Mouse (Mus musculus) kidney, postnatal 10 days (tissue): ENCODE measurements around the gene Gcfc2.
A peak's percentile ranks its signal among the peaks of the same experiment; 100 is the strongest.

Experiments used
- DNase-seq: peaks from one replicate; pipeline ENCODE4 v3.0.0; 2021; ENCODE audit warnings: mixed read lengths

The Gcfc2 gene

DNA sequence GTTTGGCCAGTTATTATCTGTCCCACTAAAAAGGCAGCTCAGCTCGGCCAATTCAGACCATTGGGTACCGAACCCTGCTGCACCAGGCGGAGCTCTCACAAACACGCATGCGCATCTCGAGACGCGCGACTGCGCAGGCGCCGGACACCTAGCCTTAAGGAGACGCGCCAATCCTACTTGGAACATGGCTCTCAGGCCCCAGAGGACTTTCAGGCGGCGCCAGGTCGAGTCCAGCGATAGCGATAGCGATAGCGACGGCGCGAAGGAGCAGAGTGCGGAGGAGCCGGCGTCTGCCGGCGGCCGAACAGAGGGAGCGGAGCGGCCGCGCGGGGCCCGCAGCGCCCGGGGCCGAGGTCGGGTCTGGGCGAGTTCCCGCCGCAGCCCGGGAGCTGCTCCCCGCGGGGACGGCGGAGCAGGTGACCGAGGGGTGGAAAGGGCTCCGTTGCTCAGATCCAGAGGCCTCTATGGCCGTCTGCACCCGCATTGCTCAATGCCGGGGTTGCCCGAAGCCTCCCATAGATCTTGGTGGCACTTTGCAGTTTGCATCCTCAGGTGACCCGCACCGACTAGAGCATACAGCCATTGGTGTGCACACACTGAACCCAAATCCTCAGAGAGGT is at the start of gene Gcfc2:
Gene Gcfc2 (plus strand): TSS at position 147 of the 620 bp plus-strand sequence.
- DNase-seq: peak; percentile 97

DNA sequence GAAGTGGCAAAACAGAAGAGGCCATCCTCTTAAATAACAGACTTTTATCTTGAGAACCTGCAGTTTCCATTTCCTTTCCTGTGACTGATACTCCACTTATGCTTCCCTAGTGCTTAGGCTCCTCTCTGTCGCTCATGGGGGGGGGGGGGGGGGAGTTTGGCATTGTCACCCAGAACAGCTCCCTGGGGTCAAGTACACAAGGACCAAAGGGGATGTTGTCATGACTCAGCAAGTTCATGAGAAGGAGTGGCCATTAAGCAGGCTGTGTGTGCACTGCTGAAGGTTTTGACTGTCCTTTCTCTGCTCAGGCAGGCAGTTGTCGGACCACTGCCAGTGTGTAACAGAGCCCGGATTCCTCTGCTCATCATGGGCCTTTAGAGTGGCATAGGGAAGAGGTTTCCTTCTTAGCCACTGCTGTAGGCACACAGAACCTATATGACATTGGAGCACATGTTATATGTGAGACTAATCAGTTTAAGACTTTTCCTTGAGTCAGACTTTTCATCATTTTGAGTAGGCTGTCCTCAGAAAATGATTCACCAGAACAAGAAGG is 27.7 kb upstream of the Gcfc2 start:
- no peak for DNase-seq

DNA sequence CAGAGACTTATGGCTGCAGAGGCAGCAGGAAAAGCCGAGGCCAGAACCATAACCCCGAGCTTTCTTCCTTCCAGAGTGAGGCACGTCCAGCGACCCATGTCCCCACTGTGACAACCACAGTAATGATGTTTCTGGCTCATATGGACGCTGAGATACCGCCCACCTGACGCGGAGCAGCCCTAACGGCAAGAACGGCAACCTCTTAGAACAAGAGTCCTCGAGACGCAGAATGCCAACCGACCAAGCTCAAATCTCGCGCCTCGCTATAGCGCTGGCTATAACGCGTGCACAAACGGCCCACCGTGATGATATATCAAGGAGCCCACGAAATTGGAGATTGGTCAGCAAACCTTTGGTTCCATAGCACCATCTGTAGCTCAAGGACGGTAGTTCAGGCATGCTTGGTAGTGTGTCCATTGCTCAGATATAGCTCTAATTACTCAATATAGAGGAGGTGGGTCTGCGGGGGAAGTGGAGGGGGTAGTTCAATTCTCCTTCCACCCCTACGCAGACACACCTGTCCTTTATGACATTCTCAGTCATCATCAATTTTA is 13.1 kb upstream of the Gcfc2 start:
- no peak for DNase-seq

DNA sequence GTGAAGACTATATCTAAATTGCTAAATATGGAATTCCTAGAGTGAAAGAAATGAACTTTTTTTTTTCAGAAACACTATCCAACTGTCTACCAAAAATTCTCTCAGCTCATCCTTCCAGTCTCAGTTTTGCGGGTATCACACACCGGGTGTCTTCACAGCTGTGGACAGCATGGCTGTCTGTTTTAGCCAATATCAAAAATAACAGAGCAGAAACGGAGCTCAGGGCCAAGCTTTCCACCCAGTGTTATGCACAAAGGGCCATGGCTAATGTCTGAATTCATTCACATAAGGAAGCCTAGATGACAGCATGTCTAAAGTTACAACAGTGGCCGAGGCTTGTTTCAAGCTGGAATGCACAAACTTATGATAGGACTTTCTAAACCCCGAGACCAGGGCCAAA is 12.2 kb upstream of the Gcfc2 start:
- DNase-seq: no peak

DNA sequence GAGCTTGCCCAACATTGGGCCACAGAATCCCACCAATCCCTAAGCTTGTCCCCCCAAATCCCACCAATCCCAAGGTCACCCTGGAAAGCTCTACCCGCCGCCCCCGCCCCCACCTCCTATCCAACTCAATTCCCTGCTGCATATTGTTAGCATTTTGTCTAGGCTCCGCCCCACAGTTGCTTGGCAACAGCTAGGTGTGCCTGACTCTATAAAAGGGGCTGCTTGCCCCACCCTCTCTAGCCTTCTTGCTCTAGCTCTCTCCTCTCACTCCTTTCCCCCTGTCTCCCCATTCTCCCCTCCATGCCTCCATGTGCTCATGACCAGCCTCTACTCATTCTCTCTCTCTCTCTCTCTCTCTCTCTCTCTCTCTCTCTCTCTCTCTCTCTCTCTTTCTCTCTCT is 11.8 kb upstream of the Gcfc2 start:
- no peak for DNase-seq

DNA sequence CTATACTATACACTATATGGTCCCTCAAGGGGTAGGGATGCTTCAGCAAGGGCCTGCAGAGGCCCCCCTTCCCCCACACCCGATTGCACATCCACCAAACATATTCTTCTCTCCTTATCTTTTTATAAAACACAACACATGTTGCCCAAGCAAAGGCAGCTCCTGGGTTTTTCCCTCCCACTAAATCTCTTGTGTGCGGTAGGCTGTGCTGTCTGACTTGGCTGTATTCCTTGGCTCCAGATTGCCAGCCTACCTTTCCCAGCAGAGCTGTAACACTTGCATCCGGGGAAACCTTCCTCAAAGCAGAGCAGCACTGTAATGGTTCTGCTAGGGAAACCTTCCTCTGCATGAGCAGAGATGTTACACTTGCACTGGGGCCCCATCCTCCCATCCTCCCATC is 11.3 kb upstream of the Gcfc2 start:
- DNase-seq: no peak

DNA sequence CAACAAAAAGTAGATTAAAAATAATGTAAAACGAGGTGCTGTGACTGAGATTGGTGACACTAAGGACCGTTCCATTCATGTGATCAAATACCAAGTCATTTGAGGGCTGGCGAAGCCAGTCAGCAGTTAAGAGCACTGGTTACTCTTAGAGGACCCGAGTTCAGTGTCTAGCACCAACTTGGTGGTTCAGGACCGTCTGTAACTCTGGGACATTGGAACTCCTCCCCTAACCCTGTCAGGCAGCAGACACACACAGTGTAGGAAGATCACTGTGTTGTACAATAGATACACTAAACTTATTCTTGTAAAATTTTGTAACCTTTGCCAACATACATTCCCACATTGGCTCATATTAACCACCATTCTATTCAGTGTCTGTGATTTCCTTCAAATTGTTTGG is 835 bp downstream of the Gcfc2 start:
- DNase-seq: no peak

DNA sequence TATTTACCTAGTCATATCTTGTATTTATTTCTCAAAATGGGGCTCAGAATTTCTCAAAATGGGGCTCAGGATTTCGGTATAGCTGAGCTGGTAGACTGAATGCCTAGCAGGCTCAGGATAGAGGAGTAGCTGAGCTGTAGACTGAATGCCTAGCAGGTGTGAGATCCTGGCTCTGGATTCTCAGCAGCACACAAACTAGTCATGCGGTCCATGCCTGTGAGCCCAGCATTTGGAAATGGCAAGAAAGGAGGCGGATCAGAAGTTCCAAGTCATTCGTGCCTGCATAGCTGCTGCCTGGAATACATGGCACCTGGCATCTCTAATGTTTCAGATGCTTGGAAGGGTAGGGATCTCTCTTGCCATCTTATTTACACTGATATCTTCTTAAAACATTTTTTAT is 5.9 kb downstream of the Gcfc2 start:
- no peak for DNase-seq

DNA sequence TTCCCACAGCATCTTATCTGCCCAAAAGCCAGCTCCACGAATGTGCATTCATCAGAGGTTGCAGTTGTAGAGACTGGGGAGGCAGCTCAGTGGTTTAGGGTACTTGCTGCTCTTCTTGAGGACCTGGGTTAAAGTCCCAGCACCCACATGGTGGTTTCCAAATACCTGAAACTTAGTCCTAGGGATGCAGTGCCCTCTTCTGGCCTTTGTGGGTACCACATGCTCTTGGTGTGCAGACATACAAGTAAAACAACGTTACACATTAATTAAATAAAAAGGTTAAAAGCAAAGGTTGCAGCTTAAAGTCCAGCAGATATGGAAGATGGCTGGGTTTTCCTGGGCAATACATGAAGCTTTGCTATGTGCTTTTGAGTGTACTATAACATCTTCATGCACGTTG is 9.8 kb downstream of the Gcfc2 start:
- DNase-seq: peak; percentile 9

DNA sequence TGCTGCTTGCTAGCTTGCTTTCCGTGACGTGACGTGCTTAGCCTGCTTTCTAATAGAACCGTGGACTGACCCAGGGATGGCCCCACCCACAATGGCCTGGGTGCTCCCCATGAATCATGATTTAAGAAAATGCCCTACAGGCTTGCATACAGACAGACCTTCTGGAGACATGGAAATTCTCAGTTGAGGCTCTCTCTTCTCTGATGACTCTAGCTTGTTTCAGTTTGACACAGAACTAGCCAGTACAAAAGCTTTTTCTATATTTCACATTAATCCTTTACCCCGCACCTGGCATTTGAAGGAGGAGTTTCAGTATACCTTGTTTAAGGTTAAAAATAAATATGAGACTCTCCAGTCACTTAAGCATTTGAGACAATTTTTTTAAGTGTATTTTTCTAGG is 18.2 kb downstream of the Gcfc2 start:
- DNase-seq: no peak

DNA sequence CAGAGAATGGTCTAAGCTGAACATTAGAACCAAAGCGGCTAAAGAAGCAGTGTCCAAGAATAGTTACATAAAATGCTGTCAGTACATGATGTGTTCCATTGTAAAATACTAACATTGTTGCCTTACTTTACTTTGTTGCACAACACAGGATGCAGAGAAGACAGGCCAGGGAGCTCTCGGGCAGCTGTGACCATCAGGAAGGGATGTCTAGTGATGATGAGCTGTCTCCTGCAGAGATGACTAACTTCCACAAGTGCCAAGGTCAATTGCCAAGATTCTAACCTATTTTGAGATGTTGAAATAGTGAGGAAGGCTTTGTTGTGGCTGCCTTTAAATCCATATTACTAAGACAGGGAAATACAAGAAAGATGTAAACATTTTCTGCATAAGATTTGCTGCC is 19.8 kb downstream of the Gcfc2 start:
- no peak for DNase-seq

DNA sequence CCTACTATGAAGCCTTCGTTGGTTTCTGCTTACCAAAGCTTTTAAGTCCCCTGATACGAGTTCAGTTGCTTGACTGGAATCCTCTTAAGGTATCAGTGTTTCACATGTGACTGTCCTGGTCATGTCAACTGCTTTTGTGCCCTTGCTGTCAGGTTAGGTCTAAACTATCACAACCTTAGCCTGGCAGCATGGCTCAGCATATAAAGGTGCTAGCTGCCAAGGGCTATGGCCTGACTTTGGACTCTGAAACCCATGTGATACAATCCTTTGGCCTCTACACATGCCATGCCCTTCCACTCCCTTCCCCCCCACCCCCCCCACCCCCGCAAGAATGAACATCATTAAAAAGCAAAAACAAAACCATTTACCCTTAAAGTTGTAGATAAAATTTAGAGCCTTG is 21.0 kb downstream of the Gcfc2 start:
- no peak for DNase-seq

DNA sequence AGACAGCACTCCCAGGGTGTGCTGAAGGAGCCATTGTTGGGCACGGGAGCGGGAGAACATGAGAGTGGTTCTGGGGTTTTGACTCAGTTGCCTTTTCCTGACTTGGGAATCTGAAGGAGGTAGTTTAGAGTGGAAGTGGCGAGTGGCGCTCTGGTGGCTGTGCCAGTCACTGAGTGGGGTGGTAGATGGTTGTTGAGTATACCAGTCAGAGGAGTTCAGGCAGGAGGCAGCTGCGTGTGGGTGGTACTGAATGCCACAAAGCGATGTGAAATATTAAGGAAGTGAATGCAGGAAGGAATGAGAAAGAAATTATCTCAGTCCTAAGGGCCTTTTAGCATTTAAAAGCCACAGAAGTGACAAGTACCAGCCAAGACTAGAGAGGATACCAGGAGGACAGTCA is 23.4 kb downstream of the Gcfc2 start:
- DNase-seq: no peak

DNA sequence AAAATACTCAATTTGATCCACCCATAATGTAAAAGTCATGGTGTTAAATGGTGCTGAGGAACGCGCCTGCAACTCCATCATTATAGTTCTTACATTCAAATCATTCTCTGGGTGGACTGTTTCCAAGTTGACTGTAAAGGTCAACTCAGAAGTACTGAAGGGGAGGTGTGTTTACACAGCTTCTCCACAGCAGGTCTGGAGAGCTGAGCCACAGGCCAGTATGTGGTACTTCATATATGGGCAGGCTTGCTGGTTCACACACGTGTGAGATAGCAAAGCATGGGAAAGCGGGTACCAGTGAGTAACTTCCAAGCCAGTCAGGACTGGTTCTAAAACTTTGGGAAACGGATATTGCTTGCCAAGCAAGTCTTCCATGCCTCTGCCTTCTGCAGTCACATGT is 31.7 kb downstream of the Gcfc2 start:
- DNase-seq: no peak

DNA sequence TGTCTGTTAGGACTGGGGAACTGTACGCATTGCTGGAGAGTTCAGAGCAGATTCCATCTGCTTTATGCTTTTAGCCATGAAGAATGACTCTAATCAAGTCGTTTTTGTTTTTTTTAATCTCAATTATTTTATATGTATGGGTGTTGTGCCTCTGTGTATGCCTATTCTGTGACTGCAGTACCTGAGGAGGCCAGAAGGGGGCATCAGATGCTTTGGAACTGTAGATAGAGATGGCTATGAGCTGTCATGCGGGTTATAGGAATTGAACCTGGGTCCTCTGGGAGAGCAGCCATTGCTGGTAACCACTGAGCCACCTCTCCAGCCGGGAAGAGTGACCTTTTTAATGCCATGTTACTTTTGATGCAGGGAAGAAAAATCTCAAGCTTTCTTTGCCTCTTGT is 32.9 kb downstream of the Gcfc2 start:
- peak; percentile 14 for DNase-seq

DNA sequence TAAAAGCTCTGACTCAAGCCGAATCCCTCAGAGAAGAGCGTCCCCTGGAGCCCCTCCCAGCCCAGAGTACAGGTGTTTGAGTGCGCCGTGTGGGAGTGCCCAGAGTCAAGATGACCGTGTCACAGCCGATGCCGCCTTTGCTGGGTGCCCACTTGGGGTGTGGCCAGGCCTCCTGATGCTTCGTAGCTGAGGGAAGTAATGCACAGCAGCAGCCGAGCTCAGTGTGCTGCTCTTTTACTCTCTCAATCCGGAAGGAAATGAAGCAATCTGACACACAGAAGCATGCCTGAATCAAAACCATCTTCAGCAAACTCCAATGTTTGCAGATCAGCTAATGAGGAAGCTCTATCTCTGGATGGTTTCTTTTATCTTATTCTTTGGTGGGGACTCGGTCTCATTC is 34.5 kb downstream of the Gcfc2 start:
- DNase-seq: no peak

DNA sequence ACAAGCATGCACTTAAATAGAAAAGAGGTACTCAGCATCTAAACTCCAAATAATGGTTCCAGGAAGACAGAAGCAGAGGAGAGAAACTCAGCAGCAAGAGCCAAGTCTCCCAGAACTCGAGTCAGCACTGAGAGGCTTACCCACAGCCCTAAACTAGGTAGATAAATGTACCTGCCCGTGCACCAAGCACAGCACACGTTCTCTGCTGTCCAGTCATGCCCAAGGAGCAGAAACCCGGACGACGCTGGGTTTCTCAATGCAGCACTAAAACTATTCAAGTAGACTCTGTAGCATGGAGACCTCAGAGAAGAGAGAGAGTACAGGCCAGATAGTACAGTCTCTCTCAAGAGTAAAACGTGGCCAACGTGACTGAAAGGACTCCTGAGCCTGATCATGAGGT is 36.4 kb downstream of the Gcfc2 start:
- DNase-seq: no peak

DNA sequence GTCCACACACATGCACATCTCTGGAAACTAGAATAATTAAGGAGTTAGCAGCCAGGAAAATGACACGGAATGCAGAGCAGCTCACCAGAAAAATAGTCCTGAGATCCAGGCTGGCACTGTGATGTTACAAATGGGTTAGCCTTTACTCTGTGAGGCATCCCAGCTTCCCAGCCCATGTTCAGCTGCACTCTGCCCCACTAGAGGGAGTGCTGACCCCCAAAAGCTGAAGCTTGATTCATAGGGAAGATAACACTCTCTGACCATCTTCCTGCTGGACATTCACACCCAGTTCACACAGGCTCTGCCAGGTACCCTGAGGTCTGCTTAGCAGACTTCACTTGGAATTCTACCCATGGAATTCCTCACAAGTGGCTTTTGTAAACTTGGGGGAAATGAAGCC is 36.8 kb downstream of the Gcfc2 start:
- DNase-seq: peak; percentile 10

DNA sequence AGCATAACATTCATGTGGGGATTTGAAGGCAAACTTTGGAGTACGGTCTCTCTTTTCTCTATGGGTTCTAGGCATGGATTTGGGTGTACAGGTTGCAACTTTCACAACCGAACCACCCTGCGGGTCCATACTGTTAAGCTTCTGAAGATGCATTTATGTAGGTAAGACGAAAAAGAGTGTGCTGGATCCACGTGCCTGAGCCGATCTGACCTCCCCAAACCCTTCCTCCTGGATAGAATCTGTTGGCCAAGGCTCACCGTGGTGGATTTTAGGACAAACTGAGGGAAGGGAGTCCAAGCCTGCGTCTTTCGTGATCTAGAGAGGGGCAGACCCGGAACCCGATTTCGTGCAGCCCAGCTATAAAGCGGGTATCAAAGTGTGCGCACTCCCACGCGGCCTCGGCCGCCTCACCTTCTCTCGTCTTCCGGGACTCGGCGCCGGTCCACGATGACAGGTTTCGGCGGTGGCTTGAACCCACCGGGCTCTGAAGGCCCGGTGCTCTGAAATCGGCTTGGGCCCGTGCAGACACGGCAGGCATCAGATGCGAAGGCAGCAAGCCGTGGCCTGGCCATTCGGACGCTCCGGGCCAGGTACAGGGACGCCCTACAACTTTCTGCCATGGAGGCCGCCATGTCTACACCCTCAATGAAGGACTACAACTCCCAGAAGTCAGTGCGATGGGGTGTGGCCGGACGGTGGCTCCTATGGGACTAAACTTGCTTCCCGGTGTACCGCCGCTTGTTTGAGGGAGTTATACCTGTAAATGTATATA is 42.0 kb downstream of the Gcfc2 start, which contains the start of gene Mrpl19:
Gene Mrpl19 (minus strand): TSS at position 663 of the 772 bp plus-strand sequence.
- DNase-seq: peak; percentile 94

DNA sequence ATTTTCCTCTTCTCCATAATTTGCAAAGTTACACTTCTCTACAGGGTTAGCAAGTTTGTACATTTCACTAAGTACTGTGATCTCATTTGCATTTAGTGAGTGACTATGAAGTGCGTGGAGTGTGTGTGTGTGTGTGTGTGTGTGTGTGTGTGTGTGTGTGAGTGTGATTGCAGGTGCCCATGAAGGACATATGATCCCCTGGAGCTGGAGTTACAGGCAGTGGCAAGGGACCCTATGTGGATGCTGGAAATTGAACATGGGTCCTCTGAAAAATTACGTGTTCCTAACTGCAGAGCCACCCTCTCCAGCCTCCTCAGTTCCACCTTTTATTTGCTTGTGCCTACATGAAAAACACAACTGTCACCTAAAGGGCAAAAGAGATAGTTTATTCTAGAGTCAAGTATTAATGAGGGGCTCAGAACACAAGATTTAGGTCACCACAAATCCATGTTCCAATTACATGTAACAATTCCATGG is 42.6 kb downstream of the Gcfc2 start:
- DNase-seq: no peak

DNA sequence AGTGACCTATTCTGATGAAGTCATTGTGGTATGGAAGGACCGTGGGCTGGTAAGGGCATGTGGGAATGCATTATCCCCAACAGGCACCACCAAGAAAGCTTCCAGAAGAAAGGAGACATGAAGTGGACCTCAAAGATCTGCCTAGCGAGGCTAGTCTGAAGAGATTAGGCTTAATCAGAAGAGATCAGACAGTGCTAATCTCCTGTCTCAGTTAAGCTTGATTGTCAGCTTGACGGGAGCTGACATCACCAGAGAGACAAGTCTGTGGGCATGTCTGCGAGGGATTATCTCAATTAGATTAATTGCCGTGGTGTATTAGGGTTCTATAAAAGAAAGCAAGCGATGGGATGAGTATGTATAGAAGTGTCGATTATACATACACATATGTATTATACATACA is 47.7 kb downstream of the Gcfc2 start:
- DNase-seq: no peak

DNA sequence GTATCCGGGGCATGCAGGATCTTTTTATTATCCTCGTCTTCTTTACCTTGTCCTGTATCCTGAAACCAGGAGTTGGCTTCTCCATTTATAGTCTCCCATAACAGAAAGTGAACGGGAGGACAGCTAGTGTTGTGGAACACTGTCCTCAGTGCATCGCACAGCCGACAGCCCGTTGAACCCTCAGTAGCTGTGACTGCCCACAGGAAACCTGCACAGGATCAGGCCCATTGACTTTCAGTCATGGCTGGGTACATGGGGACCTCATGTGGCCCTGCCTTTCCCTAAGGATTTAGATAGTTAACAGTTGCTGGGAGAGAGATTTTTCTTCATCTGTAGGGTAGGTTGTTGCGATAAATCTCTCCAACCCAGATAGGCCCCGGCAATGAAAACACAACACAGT is 49.1 kb downstream of the Gcfc2 start:
- no peak for DNase-seq

DNA sequence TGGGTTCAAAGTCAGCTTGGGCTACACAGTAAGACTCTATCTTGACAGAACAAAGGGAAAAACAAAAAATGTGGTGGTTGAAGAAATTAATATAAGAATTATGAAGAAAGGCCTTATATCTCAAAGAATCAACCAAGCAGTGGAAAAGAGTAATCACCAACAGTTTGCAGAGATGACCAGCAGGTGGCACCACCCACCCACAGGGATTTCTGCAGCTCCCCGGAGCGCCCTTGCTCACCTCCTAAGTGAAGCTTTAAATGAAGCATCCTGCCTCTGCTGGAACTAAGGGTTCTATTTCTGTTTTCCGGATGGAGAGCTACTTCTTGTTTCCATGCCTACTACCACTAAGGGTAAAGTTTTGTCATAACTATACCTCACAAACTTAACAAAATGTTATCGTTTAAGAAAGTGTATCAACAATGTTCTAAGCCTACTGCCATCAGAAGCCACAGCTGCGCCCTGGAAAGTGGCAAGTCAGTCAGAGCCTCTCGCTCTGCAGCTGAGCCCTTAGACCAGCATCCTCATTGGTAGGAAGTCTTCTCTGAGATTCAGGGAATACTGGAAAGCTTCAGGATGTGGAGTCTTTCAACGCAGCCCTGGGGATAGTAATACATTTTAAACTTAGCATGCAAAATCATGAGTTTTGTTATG is 52.6 kb downstream of the Gcfc2 start:
- peak; percentile 90 for DNase-seq
